Mouse (Mus musculus) embryo, embryonic 10.5 days (tissue): ENCODE data around the gene Fnbp1l.
A peak's percentile ranks its signal among the peaks of the same experiment; 100 is the strongest.

Experiments
- DNase-seq: peaks from one replicate; pipeline ENCODE4 v3.0.0-alpha.2; 2015; ENCODE audit warnings: low spot score

The Fnbp1l gene

DNA sequence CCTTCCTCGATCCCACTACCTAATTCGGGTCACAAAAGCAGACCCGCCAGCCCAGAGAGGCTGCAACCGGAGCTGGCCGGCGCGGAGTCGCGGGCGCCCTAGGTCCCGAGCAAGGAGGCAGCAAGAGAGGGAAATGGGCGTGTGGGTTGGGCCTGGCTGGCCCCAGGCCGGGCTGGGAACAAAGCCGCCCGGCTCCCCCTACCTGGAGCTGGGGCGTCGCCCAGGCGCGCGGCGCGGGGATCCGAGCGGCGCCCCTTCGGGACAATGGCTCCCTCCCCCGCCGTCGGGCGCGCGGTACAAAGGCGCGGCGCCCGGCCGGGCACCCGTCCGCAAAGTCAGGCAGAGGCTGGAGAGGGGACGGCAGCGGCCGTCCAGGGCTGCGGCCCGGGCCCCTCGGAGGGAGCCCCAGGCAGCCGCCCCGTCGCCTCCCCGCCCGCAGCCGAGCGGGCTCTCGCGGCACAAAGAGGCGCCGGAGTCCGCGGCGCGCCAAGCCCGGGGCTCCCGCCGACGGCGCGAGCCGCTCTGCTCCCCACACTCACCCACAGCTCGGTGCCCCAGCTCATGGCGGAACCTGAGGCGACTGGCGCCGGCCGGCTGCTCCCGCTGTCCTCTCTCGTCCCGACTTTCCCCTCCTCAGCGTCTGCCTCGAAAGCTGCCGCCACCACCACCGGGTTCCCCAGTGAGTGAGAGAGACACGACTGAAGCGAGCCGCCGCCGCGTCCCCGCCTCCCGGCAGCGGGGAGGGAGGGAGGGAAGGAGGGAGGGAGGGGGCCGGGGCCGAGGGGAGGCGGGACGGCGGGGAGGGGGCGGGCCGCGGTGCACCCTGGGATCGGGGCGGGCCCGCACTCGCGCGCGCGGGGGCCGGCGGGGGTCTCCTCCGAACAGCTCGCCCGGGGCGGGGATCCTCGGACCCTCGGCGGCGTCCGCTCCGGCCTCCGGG is at the start of gene Fnbp1l:
TSS of gene Fnbp1l (minus strand) at position 725 of the 940 bp plus-strand sequence.
- DNase-seq, result peak; percentile 86

DNA sequence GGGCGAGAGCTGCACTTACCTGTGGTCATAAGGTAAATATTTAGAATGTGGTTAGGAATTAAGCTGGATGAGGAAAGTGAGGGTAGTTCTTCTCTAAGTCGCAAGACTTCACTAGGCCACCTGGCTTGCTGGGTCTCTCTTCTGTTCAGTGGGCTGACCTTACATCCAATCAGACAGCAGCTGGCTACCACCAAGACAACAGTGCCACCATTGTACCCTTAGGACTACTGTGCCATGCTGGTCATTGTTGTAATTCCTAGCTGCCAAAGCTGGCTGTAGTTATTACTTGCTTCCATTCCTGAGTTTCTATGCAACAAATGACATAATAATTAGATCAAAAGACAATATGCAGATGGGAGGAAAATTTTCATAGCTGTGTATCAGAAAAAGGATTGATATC is 41.3 kb upstream of the Fnbp1l start:
- no peak for DNase-seq

DNA sequence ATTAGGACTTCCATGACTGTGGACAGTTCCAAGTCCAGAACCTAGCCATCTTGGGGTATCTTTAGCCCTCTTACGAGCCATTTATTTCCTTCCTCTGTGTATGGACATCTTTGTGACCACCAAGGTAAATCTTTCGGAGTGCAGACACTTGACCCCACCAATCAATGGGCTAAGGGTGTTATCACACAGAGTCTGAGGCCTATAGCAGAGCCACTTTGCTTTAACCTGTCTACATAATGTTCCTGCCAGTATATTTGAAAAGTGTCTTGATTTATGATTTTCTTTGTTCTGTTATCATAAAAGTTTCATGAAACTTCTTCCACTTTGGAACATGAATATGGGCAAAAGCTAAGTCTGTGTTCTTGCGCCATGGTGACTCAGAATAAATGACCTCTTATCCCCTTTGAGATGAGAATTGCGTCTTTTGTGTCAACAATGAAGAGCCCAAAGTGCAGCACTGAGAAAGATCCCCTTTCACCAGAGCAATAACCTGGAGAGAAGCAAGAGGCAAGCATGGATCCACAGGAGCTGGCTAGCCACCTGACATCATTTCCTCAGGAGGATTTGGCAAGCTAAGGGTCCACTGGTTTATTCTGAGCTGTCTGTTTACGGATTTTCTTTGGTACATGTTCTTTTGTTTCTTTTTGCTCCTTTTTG is 39.9 kb upstream of the Fnbp1l start:
- DNase-seq, result no peak

DNA sequence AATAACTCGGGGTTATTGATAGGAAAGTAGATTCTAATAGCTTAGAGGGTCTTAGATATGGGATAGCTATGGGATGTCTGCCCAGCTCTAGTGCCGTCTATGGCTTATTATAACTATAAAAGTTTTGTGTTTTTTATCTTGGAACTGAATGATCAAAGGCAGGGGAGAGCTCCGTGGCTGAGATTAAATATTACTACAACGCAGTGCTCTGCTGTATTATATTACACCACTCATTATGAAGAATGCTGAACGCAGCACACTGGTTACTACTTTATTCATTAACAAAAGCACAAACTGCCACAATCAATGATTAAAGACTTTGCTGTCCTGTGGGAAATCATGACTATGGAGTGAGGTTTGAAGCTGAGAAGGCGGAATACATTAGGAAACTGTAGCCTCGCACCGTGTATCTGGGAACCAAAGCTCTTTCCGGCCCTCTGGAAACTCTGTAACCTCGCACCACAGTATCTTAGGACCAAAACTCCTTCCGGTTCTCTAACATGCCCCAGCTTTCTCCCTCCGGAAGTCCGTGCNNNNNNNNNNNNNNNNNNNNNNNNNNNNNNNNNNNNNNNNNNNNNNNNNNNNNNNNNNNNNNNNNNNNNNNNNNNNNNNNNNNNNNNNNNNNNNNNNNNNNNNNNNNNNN is 27.8 kb upstream of the Fnbp1l start:
- DNase-seq, result peak; percentile 7

DNA sequence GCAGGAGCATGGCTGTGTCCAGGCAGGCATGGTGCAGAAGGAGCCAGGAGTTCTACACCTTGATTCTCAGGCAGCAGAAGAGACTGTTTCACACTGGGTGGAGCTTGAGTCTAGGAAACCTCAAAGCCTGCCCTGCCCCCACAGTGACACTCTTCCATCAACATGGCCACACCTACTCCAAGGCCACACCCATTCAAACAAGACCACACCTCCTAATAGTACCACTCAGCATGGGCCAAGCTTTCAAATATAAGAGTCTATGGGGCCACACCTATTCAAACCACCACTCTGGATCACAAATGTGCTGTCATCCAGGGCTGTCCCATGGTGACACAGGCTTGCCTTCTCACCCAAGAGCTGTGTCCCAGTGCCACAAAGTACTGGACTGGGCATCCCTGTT is 20.8 kb upstream of the Fnbp1l start:
- no peak for DNase-seq

DNA sequence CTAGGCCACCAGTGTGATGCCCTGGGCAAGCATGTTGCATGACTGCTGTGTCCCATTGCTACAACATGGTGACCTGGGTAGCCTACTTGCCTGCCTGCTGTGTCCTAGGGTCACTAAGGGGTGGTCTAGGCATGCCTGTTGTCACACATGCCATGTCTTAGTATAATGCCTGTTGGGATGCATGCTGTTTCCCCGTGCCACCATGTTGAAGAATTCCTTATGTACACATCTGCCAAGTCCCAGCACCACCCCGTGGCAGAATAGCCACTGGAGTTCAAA is 19.6 kb upstream of the Fnbp1l start:
- DNase-seq, result no peak

DNA sequence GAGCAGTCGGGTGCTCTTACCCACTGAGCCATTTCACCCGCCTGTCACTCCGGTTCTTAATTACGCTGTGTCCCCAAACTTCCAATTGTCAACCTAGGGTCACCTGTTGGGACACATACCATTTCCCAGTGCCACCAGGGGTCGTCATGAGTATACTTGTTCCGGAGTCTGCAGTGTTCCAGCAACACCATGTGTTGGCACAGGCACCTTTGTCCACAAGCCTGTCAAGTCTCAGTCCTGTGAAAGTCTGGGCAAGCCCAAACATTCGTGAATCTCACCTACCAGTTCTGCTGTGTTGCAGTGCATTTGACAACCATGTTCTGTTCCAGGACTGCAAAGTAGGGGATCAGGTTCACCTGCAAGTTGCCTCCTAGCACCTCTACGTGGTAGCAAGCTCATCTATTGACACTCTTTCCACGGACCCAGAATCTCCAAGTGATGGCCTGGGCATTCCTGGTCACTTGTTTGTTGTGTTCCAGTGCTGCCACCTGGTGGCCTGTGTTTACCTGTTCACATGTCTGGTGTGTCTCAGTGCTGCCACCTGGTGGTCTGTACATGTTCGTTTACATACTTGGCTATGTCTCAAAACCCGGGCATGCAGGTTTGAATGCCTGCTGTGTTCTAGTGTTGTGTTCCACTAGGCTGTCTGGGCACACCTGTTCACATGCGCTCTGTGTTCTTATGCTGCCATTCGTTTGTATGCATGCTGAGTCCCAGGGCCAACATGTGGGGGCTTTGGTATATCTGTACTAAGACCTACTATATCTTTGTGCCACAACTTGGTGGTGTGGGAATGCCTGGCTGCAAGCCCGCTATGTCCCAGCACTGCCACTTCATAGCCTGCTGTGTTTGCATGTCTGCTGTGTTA is 19.0 kb upstream of the Fnbp1l start:
- DNase-seq, result peak; percentile 100

DNA sequence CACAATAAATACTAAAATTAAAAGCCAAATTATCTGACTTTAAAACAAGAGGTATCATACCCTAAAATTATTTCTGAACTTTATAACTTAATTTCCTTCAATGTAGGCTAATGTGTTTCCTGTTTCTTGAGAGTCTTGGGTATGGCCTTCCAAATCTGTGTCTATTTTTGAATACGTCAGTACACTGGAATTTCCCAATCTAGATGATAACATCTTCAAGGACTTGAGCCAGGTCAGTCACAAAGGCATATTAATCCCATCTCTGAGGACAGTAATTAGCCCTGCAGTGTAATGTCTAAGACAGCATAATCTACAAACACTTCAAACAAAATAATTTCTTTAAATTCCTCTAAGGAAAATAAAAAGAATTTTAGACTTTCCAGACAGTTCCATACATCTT is 17.8 kb upstream of the Fnbp1l start:
- no peak for DNase-seq

DNA sequence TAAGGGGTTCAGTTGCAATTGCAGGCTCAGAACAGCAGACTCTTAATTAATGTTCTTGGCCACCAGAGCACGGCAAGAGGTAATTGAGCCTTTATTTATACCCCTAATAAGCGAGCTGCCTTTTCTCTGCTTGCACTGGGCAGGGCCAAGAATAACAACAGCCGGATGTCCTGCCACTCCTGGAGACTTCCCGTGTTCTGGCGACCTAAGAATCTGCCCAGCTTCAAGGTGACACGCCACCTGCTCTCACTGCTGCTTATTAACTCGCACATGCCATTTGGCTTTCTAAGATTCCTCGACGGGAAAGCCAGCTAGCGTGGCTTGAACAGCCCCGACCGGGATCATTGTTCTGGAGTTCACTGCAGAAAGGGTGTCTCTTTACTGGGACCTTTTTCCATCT is 15.7 kb upstream of the Fnbp1l start:
- DNase-seq, result peak; percentile 46

DNA sequence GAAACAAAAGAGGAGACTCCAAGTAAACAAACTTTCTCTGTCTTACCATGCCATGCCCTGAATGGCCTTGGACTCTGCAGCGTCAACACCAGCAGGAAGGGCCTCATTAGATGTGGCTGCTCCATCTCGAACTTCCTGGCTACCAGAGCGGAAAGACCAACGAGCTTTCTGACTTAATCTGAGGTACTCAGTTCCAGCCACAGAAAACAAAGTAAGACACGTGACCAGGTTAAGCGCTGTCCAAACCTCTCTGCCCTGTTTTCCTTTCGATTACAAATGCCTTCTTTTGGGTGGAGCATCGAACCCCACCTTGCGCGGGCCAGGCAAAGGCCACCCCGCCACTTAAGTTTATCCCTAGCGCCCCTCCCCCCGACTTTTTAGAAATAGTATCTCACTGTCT is 10.1 kb upstream of the Fnbp1l start:
- peak; percentile 34 for DNase-seq

DNA sequence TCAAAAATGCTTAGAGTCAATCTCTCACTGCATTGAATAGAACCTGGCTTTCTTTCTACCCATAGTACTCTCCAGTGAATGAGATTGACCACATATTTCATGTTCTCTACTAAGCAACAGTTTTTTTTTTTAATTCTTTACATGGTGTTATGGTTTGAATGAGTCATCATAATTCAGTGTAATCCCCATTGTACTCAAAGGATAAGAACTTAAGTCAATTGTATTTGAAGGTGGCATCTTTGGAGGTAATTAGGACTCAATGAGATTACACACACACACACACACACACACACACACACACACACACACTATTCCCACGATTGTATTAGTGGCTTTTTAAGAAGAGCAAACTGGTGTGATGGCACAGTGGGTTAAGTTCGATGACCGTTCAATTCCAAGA is 9.4 kb upstream of the Fnbp1l start:
- DNase-seq, result no peak

DNA sequence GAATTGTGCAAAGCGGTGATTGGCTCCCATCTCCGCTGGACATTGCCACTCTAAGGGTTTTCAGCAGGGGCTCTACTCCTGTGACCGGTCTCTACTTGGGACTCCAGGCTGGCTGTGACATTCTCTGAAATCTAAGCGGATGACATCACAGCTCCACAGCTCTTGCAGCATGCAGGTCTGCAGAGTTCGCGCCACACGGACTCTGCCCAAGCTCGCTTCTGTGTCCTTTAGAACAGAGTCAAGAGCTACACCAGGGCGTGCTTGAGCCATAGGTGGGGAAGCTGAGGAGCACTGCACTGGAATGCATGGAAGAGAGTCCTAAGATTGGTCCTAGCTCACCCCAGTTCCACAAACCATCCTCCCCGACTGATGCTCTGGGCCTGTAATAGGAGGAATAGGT is 9.0 kb upstream of the Fnbp1l start:
- no peak for DNase-seq

DNA sequence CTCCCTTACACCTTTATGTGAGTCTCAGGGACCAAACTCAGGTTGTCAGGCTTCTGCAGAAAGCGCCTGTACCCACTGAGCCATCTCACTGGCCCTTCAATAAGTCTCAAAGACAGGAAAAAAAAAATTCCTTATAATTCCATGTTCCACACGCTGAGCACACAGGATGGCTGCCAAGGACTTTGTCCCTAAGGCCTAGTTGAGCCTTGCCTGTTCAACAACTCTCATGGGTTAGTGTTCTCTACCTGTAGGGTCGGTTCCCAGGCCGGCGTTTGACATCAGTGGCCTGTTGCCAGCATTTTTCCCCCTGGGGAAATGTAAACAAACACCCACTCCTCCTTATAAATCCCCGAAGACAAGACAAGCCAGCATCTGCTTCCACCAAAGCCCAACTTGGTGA is 8.3 kb upstream of the Fnbp1l start:
- DNase-seq, result no peak

DNA sequence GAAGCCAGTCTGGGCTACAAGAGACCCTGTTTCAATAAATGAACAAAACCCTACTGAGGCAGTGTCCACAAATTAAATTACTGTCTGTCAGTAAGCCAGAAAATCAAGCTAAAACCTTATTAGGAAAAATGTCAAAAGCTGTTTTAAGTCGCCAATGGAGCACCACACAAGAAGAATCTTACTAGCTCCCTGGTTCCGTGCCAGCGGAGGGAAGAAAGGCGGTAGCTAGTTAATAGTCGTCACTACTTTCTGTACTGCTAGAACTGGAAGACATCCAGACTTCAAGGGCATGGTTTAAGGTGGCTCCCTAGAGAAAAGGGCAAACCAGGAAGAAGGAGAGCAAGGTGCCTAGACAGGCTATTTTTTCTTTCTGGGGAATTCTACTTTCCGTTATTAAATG is 5.1 kb upstream of the Fnbp1l start:
- DNase-seq, result no peak

DNA sequence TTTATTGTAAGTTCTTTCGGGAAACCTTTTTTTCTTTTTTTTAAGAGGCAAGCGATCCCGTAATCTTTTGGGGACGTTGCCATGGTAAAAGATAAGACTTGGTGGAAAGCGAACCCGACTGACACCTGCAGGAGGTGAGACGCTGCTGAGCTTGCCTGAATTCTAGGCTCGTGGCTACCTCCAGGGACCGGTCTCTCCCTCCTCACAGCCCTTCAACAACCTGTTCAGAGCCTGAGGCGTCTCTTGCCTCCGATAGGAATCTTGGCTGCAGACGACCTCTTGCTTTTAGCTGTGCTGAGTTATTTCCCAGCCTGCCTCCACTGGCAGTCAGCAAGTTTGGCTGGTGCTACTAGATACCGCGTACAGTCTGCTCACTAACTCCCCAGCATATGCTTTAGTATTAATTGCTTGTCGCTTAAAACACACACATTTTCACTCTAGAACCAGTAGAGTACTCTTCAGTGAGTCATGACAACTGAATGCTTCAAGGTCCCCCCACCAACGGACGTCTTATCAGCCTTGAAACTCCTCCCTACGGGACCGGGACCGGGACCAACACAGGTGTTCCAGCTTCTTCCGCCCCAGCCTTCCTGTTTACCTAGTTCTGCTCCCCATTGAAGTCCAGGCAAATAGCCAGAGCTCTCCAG is 893 bp upstream of the Fnbp1l start:
- DNase-seq, result peak; percentile 58

DNA sequence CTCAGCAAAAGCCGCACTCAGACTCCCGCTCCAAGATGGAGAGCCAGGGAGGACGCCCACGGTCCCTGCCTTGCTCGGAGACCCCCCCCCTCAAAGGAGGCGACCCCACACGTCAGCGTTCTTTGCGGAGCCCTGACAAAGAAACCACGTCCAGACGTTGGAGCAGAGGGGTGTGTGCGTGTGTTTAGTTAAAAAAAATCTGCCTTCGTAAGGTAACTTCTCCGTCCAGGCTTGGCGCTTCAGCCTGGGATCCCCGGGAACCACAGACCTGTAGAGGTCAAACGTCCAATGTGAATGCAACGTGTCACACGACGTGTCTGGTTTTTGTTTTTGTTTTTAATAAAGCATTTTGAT is 393 bp upstream of the Fnbp1l start:
- no peak for DNase-seq

DNA sequence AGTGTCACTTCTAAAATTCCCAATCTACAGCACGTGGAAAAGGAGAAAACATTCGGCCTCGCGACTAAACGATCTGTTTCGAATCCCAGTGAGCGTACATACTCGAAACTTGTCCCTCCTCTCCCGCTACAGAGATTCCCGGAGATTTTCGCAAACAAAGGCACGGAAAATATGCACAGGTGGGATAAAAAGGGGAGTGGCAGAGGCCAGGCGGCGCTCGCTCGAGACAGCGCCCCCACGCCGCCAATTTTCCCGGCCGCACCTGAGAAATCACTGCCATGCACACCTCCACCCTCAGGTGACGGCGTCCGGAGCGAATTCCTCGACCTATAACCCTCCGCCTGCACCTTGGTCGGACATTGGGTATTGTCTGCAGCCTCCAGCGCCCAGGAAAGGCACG is 1.1 kb downstream of the Fnbp1l start:
- DNase-seq, result peak; percentile 48

DNA sequence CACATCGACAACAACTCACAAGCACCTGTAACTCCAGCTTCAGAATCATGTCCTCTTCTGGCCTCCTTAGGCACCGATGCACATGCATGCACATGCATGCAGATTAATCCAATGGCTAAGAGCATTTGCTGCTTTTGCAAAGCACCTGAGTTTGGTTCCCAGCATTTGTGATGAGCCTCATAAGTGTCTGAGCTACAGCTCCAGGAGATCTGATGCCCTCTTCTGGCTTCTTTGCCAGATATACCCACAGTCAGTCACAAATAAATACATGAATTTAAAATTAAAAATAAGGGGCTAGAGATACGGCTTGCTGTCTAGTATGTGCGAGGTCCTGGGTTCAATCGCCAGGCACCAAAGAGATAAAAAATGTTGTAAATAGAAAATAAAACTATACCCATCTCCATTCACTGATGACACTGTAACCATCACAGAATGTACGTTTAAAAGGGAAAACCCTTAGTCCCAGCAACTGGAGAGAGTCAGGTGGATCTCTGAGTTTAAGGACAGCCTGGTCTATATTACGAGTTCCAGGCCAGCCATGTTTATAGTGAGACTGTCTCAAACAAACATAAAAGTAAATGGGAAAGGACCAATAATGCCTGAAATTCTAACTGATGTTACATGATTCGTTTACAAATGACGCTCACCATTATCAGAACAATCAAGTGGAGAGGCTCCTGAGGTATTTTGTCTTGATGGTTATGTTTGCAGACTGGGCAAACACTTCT is 1.7 kb downstream of the Fnbp1l start:
- peak; percentile 20 for DNase-seq

DNA sequence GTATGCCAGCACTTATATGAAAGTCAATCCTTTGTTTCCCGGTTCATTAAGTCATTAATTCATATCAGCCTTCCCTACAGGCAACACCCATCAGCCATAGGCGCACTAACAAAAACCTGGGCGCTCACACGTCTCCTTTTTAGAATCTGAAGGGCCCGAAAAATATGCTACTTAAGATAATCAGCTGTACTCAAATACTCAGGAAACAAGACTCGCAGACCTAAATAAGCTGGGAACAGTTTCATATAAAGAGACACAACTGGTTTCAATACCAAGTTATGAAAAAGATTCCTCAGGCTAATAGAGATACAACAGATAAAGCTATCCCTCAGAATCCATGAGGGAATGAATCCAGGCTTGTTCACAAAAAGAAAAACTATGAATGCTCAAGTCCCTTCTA is 7.0 kb downstream of the Fnbp1l start:
- DNase-seq, result no peak

DNA sequence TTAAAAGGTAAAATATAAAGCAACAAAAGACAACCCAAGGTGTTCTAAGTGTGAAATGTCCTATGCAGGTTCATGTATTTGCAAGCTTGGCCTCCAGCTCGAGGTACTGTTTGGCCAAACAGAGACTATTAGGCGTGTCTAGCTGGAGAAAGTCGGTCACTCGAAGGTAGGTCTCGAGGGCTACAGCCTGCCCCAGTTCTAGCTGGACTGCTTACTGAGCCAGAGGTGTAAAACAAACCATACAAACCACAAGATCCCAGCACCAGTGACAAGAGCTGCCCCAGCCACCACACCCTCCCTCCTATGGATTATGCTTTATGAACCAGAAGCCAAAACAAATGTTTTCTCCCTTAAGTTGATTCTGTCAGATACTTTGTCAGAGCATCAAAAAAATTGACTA is 7.8 kb downstream of the Fnbp1l start:
- no peak for DNase-seq

DNA sequence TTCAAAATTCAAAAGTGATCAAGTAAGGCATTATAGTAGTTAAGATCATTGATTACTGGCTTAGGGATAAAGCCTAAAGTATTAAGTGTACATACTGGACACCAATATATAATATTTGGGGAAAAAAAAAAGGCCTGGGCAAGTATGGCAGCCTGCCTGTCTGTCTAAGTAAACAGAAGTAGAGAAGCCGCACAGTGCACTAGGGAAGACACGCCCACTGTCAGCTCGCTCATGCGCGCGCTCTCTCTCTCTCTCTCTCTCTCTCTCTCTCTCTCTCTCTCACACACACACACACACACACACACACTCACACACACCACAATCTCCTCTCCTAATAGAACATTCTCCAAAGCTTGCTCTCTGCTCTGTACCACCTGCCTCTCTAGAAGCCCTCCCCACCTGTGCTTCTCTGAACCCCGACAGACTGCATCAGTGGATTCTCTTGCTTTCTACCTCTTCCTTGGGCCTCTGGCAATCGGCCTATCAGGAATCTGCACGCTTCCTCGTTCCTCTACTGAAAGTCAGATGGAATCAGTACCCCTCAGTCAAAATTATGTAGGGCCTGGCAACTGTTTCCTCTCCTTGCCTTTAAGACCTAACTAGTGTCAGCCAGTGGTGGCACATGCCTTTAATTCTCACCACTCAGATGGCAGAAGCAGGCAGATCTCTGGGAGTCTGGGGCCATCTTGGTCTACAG is 13.3 kb downstream of the Fnbp1l start:
- no peak for DNase-seq
